Mouse (Mus musculus) heart, adult 2 months (tissue): Measurements from ENCODE around the gene Map4k2. TPM values are rescaled to one million over a fixed set of nuclear protein-coding genes. Genes with fewer than 3 reads are reported as not detected.
A peak's percentile ranks its signal among the peaks of the same experiment; 100 is the strongest.

ENCODE experiments used
- DNase-seq, 2 experiments: peaks; one replicate each; pipeline ENCODE4 v3.0.0; 2021
- H3K27ac ChIP-seq: fragments of 200-600 bp; 2 replicates; pipeline ENCODE4 v1.8.1; 2022
- H3K27me3 ChIP-seq: fragments of 200-500 bp; 2 replicates; pipeline ENCODE4 v1.6.1; 2012; ENCODE audit warnings: mild to moderate bottlenecking, low read length, inconsistent platforms, mixed read lengths; ENCODE audit not compliant: control insufficient read depth, insufficient read depth
- H3K36me3 ChIP-seq: fragments of 200-500 bp; 2 replicates; pipeline ENCODE4 v1.6.1; 2012; ENCODE audit warnings: low read length, inconsistent platforms; ENCODE audit not compliant: control insufficient read depth, insufficient read depth
- H3K4me1 ChIP-seq: fragments of 200-500 bp; 2 replicates; pipeline ENCODE4 v1.6.1; 2011; ENCODE audit warnings: low read length; ENCODE audit not compliant: control insufficient read depth, insufficient read depth
- H3K4me3 ChIP-seq: fragments of 200-600 bp; 2 replicates; pipeline ENCODE4 v1.8.1; 2022
- H3K79me2 ChIP-seq: fragments of 200-500 bp; replicated peaks from 2 replicates; pipeline ENCODE4 v1.6.1; 2012; ENCODE audit warnings: mild to moderate bottlenecking, inconsistent platforms, low read length, moderate library complexity, mixed read lengths; ENCODE audit not compliant: control insufficient read depth, insufficient read depth
- H3K9ac ChIP-seq: fragments of 200-500 bp; 2 replicates; pipeline ENCODE4 v1.6.1; 2012; ENCODE audit warnings: low read depth, mild to moderate bottlenecking, control low read depth, inconsistent platforms, low read length, mixed read lengths
- CTCF ChIP-seq: fragments of 200-600 bp; IDR thresholded peaks from 2 replicates; pipeline ENCODE4 v1.8.1; 2022; ENCODE audit warnings: antibody characterized with exemption, mild to moderate bottlenecking, moderate library complexity
- EP300 ChIP-seq: fragments of 200-500 bp; IDR thresholded peaks from 2 replicates; pipeline ENCODE4 v1.6.1; 2011; ENCODE audit warnings: low read depth, low read length, control low read depth; ENCODE audit not compliant: insufficient read depth
- POLR2A ChIP-seq: fragments of 200-500 bp; IDR thresholded peaks from 2 replicates; pipeline ENCODE4 v1.6.1; 2011; ENCODE audit warnings: mild to moderate bottlenecking, low read depth, low read length, control low read depth; ENCODE audit not compliant: insufficient read depth
- WGBS: fragments of 180-500 bp; shearing (Covaris S2); methylation state at CpG from one replicate; pipeline ENCODE4 v1.1.7; 2018; 5-methylcytosine and 5-hydroxymethylcytosine counted together
- intact Hi-C: fragments of 180-260 bp; cut with DNase I; formaldehyde crosslinking; loops from one replicate; pipeline ENCODE4 v1.15.1; 2025
- polyA plus RNA-seq: library from polyadenylated mRNA; depleted of rRNA; stranded (reverse); fragments of >200 nt; gene quantifications from 2 replicates; pipeline ENCODE4 v1.2.3, GENCODE M21; 2012
- total RNA-seq, 2 experiments: library from RNA; stranded (reverse); gene quantifications; 2 replicates each; pipeline ENCODE4 v1.2.3; 2021

Gene Map4k2
- total and polyA plus RNA-seq, 3 experiments: 36.1 to 88.9 (median 38.4) TPM

GRCm38 (mm10) chr19:6384128-6384527 is 43.2 kb downstream of the Map4k2 start, which contains the start of gene Pygm:
Pygm (plus strand) TSS chr19:6384399.
- intact Hi-C loops: no loop called here
- Histone ChIP-seq H3K27me3 (no peaks in the 10 kb centered on the region), H3K4me3 (peak within 1 kb of the TSS; percentile 62), H3K27ac (peak within 1 kb of the TSS; percentile 92), H3K9ac (peak within 1 kb of the TSS; percentile 60), H3K79me2 (0 out of 2 replicates have a peak, but pooled peaks cover 1% of the 10 kb centered on the region), H3K4me1 (peaks cover 17% of the 10 kb centered on the region), H3K36me3 (no peaks in the 10 kb centered on the region)
- TF ChIP-seq EP300: peak; percentile 89
- TF ChIP-seq POLR2A: peak; percentile 99
- peak; percentile 26 for TF ChIP-seq CTCF
- DNase-seq: peak; percentile 90 to 92
- WGBS: 6% methylated on average over 7 of the region's 7 CpGs

DNA sequence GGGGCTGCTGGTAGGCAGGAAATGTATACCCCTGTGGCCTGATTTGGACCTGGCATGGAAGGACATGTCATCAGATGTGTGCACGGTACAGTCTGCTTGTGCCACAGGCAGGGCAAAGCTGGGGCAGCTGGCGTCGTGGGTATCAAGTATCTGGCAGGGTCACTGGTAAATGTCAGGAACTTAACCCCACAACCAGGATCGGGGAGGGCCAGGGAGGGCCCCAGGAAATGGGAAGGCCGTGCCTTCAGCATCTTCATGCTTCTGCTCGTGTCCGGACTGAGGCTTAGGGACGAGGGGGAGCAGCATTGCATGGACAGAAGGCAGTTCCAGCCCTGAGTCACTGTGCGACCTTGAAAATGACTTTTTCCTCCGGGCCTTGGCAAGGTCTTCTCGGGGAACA is 44.0 kb downstream of the Map4k2 start:
- Histone ChIP-seq H3K4me1 (peaks cover 17% of the 10 kb centered on the region), H3K27ac (peak overlapping the region; percentile 92), H3K79me2 (0 out of 2 replicates have a peak, but pooled peaks cover 1% of the 10 kb centered on the region), H3K36me3 (peaks cover 1% of the 10 kb centered on the region; the same call in 1 of the 2 replicates), H3K27me3 (no peaks in the 10 kb centered on the region), H3K4me3 (peak overlapping the region; percentile 62), H3K9ac (peak overlapping the region; percentile 60)
- intact Hi-C loops: no loop called here
- DNase-seq: peak; percentile 58 to 61
- 12% methylated on average over 11 of the region's 11 CpGs for WGBS
- TF ChIP-seq EP300: 0 out of 2 replicates have a peak, but pooled peaks have one; percentile 49
- TF ChIP-seq POLR2A: no peak; the same call in 1 of the 2 replicates

GRCm38 (mm10) chr19:6385419-6385818 is 44.5 kb downstream of the Map4k2 start:
- TF ChIP-seq CTCF: no peak
- no peak for TF ChIP-seq POLR2A
- TF ChIP-seq EP300: no peak
- intact Hi-C loops: no loop called here
- Histone ChIP-seq H3K4me1 (peaks cover 17% of the 10 kb centered on the region), H3K27ac (peak overlapping the region; percentile 92), H3K27me3 (no peaks in the 10 kb centered on the region), H3K36me3 (peaks cover 3% of the 10 kb centered on the region; the same call in 1 of the 2 replicates), H3K4me3 (peak overlapping the region; percentile 62), H3K79me2 (0 out of 2 replicates have a peak, but pooled peaks cover 1% of the 10 kb centered on the region), H3K9ac (peak overlapping the region; percentile 60)
- no peak for DNase-seq
- 48% methylated on average over 5 of the region's 5 CpGs for WGBS

GRCm38 (mm10) chr19:6385821-6386220 is 44.9 kb downstream of the Map4k2 start:
- Histone ChIP-seq H3K36me3 (peaks cover 3% of the 10 kb centered on the region; the same call in 1 of the 2 replicates), H3K79me2 (0 out of 2 replicates have a peak, but pooled peaks cover 1% of the 10 kb centered on the region), H3K27me3 (no peaks in the 10 kb centered on the region), H3K4me3 (peak overlapping the region; percentile 62), H3K27ac (peak overlapping the region; percentile 92), H3K4me1 (peaks cover 17% of the 10 kb centered on the region), H3K9ac (peak overlapping the region; percentile 60)
- TF ChIP-seq POLR2A: no peak
- TF ChIP-seq EP300: no peak
- no peak for TF ChIP-seq CTCF
- intact Hi-C loops: no loop called here
- WGBS: 59% methylated on average over 7 of the region's 7 CpGs
- no peak for DNase-seq

- 0 out of 2 replicates have a peak, but pooled peaks cover 1% of the 10 kb centered on the region for H3K79me2 ChIP-seq
- H3K27me3 ChIP-seq: no peaks in the 10 kb centered on the region
- peaks cover 17% of the 10 kb centered on the region for H3K4me1 ChIP-seq
- peaks cover 3% of the 10 kb centered on the region; the same call in 1 of the 2 replicates for H3K36me3 ChIP-seq
- 60% methylated on average over 9 of the region's 9 CpGs for WGBS
- DNase-seq: no peak
- peak overlapping the region; percentile 62 for H3K4me3 ChIP-seq
- peak overlapping the region; percentile 28; the same call in 1 of the 2 replicates for H3K27ac ChIP-seq
- peak overlapping the region; percentile 2 for H3K9ac ChIP-seq
- intact Hi-C loops: no loop called here
- TF ChIP-seq EP300 (no peak), POLR2A (no peak), CTCF (no peak)
These were observed 45.3 kb downstream of the Map4k2 start for GRCm38 (mm10) chr19:6386234-6386633.

DNA sequence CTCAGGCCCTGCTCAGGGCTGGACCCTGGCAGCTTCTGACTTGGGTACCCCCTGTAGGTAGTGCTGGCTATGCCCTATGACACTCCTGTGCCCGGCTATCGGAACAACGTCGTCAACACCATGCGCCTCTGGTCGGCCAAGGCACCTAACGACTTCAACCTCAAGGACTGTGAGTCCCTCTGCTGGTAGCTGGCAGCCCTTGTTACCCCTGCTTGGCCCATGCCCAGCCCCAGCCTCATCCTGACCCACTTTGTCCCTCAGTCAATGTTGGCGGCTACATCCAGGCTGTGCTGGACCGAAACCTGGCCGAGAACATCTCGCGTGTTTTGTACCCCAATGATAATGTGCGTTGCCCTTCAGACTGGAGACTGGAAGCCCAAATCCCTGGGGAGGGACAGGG is 47.1 kb downstream of the Map4k2 start:
- Histone ChIP-seq H3K27ac (peak overlapping the region; percentile 29; the same call in 1 of the 2 replicates), H3K36me3 (peaks cover 3% of the 10 kb centered on the region; the same call in 1 of the 2 replicates), H3K27me3 (no peaks in the 10 kb centered on the region), H3K79me2 (0 out of 2 replicates have a peak, but pooled peaks cover 1% of the 10 kb centered on the region), H3K9ac (no peak overlapping the region), H3K4me3 (no peak overlapping the region), H3K4me1 (peaks cover 12% of the 10 kb centered on the region)
- intact Hi-C loops: loop anchor here (2.0 kb wide), 1 partner anchor 15 kb away; no protein-coding TSS in a partner anchor
- TF ChIP-seq CTCF (peak; percentile 66), EP300 (0 out of 2 replicates have a peak, but pooled peaks have one; percentile 52), POLR2A (no peak)
- 65% methylated on average over 13 of the region's 13 CpGs for WGBS
- DNase-seq: peak in 1 of 2 experiments; percentile 77
